Mouse (Mus musculus) bone marrow macrophage, adult 2 months (primary cell): ENCODE results near the gene Fndc4.

Experiments
- CTCF ChIP-seq: IDR thresholded peaks from 2 replicates; pipeline ENCODE4 v1.5.1; 2012; ENCODE audit warnings: low read depth, mild to moderate bottlenecking, low read length, moderate library complexity
- POLR2A ChIP-seq: IDR thresholded peaks from 2 replicates; pipeline ENCODE4 v1.6.1; 2012; ENCODE audit warnings: mild to moderate bottlenecking, low read depth, low read length, borderline replicate concordance

- no peak for TF ChIP-seq CTCF
- TF ChIP-seq POLR2A: no peak
Observed at GRCm38 (mm10) chr5:31289626-31290230, 6.2 kb downstream of the Fndc4 start.
